Mouse (Mus musculus): ENCODE data around the gene Rdh1.
"Not testable (repeated sequence)": the region's sequence is repeated elsewhere in the genome, so short reads cannot be mapped to it uniquely, and the experiment has no call there.

Rdh1 gene

DNA sequence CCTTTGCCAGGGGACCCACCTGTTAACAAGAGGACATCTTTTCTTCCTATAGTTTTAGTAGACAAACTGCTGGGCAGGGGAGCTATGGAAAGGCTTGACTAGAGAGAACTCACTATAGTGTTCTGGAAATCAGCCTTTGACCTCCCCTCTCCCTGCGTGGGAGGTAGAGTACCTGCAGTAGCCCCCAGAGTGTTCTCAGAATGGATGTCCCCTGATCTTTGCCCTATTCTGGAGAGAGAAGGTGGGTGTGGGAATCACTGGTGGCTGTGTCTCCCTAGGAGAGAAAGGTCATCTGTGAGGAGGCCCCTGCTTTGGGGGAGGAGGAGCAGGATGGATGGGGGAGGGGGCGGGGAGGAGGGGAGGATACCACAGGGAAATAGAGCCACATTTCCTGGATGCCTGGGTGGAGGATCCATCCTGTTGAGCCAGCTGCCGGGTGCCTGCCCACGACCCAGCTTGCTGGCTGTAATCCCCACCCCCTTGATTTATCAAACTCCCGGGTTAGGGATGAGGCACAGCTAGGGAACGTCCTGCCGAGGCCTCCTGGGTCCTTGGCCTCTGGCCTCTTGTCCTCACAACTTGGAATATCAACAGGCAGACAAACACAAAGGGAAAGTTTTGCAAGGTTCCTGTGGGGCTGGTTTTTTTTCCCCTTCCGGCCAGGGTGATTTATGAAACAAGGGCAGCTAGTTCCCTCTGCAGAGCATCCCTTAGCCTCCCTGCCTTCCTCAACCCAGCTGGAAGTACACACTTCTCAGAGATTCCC lies 10.5 kb upstream of the Rdh1 start:
- DNase-seq (ENCODE audit: low read depth, low spot score) = no peak

DNA sequence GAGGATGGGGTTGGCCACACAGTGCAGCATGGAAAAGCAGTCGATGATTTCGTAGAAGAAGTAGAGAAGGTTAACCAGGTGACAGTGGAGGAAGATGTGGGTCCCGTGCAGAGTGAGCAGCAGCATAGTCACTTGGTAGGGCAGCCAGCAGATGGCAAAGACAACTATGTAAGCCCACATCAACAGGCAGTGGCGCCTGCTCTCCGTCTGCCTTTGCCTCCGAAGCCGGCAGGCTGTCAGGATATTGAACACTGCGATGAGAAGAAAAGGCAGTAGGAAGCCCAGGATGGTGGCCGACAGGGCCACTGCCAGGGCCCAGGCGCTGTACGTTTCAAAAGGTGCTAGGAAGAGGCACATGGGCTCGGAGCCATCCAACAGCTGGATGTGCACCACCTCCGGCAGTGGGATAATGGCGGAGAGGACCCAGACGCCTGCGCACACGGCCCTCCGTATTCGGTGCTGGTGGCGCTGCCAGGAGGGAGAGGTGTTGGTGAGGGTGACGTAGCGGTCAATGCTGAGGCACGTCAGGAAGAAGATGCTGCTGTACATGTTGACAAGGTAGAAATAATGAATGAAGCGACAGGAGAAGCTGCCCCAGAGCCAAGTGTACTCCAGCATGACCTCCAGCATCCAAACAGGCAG lies 9.3 kb upstream of the Rdh1 start:
- DNase-seq (ENCODE audit: low read depth, low spot score) = peak; percentile 45

DNA sequence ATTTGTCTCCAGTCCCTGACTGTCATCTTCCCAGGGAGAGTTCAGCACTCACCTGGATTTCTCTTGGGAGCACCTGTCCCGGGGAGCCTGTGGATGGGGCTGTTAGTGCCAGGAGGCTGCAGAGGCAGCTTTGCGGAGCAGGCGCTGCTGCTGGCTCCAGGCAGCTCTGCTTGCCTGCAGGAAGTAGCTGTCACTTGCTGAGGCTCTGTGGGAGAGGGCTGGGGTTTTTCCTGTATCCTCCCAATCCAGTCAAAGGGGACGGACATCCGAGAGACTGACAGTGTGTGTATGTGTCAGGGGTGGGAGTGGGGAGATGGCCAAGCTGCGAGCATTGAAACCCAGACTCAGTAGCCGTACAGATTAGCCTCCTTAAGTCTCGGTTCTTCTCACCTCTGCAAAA lies 8.0 kb upstream of the Rdh1 start, which contains the start of gene Gpr182:
TSS of gene Gpr182 (minus strand) at position 185 of the 400 bp plus-strand sequence.
- DNase-seq (ENCODE audit: low read depth, low spot score) = no peak

DNA sequence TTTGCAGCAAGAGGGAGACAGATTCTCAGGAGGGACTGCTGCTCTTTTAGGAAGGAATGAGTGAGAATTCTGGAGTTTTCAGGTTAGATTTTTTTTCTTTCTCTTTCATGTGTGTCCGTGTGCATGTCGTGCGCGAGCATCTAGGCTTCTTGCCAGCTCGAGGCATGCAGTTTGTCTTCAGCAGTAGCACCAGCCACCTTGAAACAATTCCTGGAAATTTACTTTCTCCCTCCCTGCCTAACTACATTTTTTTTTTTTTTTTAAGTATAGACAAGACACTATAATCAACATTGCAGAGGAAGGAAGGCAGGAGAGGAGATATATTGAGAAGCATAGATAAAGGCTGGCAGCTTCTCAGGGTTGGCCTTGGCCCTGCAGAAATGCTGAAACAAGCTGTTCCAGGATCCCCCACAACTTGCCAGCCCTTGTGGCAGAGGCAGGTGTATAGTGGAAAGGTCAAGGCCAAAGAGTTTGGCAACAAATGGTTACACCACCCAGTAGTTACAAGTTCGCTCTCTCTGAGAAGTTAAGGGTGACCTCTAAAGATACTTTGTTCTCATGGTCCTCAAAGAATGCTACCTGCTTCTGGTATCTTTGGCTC lies 4.9 kb upstream of the Rdh1 start:
- no peak for DNase-seq (ENCODE audit: low read depth, low spot score)

DNA sequence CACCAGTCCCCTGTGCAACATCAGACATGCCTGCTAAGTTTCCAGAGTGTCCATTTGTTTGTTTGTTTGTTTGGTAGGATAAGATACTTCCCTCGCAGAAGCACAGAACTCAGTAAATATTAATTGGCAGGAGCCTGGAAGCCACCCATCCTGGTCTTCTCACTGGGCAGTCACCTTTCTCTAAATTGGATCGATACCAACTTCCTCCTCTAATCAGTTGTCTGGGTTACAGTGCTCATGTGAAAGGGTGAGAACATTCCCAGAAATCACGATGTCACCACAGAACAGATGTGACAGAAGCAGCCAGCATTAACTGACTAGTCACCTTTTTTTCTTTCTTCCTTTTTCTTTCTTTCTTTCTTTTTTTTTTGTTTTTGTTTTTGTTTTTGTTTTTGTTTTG lies 4.3 kb upstream of the Rdh1 start:
- no peak for DNase-seq (ENCODE audit: low read depth, low spot score)

DNA sequence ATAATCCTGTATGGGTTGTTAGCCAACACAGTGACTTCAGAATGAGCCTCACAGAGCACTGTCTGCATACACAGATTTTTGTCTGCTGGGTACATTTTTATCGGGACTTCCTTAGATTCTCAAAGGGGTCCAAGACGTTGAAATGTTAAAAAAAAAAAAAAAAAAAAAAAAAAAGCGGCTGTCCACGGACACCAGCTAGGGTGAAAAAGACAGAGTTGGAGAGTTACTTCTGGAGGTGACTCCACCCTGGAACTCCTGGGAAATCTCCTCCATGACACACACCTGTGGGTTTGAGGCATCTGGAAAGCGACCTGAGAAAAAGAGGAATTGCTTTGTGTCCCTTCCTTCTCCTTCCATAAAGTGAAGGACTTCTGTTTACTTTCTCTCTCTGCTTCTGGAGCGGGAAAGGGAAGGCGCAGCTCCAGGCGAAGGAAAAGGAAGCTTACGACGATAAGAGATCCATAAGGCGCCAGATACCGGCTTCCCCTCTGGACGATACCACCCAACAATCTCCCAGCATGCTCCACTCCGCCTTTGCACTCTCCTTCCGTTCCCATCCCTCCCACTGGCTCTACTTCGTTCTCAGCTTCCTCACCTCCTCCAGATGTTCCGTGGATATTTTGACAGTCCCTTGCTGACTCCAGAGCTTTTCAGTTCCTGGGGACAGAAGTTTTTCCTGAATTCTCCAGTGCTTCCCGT lies 3.6 kb upstream of the Rdh1 start:
- DNase-seq (ENCODE audit: low read depth, low spot score) = peak; percentile 43

DNA sequence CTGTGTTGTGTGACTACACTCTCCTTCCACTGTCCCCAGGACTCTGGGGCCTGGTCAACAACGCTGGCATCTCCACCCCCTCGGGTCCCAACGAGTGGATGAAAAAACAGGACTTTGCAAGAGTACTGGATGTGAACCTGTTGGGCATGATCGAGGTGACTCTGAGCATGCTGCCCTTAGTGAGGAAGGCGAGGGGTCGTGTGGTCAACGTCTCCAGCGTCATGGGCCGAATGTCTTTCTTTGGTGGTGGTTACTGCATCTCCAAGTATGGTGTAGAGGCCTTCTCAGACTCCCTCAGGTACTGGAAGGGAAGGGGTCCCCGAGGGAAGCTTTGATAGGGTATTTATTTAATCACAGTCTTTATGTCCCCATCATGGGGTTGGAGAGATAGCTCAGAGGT lies 3.4 kb downstream of the Rdh1 start:
- not testable (repeated sequence) for DNase-seq (ENCODE audit: low read depth, low spot score)

DNA sequence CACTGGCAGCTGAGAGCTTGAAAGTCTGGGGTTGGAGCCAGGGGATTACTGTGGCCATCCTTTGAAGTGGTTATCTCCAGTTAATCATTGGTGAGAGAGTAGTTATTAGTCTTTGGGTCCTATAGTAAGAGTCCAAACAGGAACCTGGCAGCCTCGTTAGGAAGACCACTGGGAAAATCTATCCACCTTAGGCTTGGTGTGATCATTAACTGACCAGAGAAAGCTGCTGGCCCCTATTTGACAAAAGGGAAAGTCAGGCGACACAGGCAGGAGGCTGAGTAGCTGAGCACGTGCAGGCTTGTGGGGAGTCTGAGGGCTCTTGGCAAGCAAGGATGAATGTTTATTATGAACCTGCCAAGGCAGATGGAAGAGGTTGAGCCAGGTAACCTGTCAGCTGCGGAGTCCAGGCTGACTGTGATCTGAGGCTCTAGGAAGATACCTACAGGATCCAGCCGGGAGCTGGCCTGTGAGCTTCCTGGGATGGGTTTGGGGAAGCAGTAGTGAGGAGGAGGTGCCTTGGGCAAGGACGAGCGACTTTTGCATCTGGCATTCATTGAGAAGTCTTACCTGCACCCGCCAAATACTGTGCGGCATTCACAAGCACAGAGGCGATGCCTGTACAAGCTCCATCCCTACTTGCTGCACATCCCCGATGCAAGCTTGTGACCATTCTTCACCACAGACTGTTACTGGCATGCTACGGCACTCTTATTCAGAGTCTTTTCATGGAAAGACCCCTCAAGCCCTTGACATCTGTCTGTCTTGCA lies 4.6 kb downstream of the Rdh1 start:
- peak; percentile 67 for DNase-seq (ENCODE audit: low read depth, low spot score)

DNA sequence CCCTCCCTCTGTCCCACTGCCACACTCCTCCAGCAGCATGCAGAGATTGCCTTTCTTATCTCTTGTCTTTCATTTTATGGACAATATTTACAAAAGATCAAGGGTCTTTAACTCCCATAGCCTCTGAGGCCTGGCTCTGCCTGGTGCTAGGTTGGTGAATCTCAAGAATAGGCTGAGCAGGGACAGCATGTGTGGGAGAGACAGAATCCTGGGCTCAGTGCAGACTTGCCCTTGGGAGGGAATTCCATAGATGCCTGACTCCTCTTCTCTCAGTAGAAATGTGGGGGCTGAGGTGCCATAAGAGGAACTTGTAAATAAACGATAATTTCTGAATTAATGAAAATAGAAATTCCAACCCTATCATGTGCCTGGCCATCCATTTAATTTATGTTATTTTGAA lies 7.0 kb downstream of the Rdh1 start:
- DNase-seq (ENCODE audit: low read depth, low spot score) = no peak

DNA sequence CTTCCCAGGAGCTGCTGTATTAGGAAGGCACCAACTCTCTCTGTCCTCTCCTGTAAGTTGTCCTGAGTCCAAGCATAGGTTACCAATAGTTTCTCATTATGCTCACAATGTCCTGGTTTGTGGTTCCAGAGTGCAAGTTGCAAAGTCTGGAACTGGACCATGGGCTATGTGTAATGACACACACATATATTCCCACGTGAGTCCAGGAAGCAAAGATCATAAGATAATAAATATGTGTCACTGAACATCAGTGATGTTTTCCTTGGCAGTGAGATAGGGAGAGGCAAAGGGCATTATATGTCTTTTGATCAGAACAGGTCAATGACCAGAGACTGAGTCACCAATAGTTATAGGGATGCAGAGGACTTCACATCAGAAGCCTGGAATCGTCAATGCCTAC lies 16.5 kb downstream of the Rdh1 start, which contains the start of gene Rdh9:
TSS of gene Rdh9 (plus strand) at position 376 of the 400 bp plus-strand sequence.
- DNase-seq (ENCODE audit: low read depth, low spot score) = no peak

DNA sequence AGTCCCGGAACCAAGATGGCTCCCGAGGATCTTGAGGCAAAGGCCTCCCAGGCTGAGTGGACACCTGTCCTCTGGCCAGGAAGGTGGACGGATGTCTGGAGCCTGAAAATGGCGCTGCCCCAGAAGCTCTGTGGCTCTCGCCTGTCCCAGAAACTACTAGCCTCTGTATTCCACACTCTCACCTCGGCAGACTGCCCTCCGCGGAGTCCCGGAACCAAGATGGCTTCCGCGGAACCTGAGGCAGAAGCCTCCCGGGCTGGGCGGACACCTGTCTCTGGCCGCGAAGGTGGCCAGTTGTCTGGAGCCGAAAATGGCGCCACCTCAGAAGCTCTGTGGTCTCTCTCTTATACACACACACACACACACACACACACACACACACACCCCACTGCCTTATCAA lies 22.8 kb downstream of the Rdh1 start:
- DNase-seq (ENCODE audit: low read depth, low spot score) = not testable (repeated sequence)

DNA sequence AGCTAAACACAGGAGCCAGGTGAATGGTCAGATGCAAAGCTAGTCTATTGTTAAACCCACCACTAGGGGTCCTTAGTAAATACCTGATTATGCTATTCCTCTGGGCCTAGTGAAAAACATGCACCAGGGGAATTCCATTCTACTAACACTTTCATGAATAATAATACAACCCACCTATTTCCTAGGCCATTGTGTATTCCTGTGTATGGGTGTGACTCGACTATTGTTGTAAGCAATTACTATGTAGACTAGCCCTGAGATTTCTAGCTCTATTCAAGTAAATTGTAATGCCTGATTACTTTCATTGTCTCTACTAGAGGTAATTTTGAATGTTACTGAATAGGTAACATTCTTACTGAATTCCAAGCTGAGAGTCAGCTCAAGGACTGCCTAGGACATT lies 25.9 kb downstream of the Rdh1 start:
- not testable (repeated sequence) for DNase-seq (ENCODE audit: low read depth, low spot score)

DNA sequence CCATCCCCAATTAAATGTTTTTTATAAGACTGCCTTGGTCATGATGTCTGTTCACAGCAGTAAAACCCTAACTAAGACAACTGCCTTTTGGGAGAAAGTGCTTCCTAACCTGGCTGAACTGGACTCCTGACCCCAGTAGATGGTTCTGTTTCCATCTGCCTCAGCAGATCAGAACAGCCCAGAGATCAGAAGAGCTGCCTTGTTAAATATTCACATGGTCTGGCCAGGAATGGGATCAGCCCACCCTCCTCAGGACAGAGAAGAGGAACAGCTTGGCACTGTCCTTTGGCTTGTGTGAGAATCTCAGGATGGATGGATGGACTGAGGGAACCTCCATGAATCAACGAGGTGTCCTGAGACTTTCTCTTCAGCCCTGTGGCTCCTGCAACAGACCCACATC lies 39.8 kb downstream of the Rdh1 start:
- no peak for DNase-seq (ENCODE audit: low read depth, low spot score)

DNA sequence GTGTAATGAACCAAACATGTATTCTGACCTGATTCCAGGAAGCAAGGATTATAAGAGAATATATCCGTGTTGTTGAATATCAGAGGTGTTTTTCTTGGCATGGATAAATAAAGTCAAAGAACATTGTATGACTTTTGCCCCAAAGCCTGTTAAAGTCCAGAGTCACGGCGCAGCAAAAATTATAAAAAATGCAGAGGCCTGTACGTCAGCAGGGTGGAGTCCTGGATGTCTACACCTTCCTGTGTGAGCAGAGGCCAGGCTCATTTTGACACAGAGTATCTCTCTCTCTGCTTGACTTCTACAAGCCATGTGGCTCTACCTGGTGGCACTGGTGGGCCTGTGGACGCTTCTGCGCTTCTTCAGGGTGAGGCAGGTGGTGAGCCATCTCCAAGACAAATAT lies 41.4 kb downstream of the Rdh1 start, which contains the start of gene Rdh16:
TSS of gene Rdh16 (plus strand) at position 262 of the 400 bp plus-strand sequence.
- DNase-seq (ENCODE audit: low read depth, low spot score) = no peak

DNA sequence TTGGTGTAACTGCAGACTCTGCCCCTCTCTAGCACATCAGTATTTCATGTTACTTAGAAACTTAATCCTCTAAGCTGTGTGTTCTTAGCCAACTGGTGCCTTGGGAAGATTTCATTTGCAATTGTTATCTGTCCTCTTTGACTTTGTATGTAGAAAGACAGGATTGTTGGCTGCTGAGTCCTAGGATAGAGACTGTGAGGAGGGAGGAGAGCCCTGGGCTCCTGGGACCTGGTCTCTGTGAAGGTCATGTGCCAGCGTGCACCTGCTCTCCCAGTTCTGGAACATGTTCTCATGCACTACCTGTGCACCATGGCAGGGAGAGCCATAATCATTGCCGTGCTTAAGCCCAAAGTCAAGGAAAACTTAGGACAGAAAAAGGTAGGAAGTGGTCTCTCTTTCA lies 42.1 kb downstream of the Rdh1 start:
- DNase-seq (ENCODE audit: low read depth, low spot score) = no peak

DNA sequence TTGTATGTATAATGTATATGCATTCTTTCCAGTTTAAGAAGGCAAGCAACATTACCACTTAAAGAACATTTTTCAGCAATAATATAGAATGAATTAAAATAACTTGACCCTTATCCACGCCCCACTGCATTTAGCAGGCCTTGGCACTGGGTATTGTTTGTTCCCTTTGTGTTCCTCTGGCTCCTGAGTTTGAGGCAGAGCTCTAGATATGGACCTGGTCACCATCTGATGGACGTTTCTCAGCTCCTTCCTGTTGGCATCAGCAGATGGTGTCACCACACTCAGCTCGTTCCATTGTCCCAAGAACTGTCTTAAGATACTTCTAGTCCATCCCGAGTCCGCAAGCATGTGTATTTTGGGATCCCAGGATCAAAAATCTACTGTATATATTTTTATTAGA lies 42.7 kb downstream of the Rdh1 start:
- no peak for DNase-seq (ENCODE audit: low read depth, low spot score)

DNA sequence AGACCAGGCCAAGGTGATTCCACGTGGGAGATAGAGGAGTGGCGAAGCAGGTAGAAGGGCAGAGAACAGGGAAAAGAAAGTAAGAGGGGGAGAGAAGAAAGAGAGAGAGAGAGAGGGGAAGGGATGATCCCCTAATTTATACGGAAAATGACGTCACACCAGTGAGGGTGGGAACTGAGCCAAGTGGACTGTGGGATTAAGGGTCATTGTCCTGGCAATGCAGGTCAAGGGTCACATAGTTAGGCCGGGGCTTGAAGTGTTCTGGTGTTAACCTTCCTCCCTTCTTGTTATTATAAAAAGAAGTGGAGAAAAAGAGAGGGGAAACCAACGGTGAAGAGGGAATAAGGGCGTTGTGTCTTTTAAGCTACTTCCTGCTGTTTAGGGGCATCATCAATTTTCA lies 44.9 kb downstream of the Rdh1 start:
- no peak for DNase-seq (ENCODE audit: low read depth, low spot score)

DNA sequence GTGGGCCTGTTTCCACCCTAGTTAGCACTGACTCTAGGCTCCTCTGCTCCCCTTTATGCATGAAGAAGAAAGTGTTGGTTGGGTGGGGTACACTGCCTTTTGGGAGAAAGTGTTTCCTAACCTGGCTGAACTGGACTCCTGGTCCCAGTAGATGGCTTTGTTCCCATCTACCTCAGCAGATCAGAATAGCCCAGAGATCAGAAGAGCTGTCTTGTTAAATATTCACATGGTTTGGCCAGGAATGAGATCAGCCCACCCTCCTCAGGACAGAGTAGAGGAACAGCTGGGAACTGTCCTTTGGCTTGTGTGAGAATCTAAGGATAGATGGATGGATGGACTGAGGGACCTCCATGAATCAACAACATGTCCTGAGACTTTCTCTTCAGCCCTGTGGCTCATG lies 56.4 kb downstream of the Rdh1 start:
- no peak for DNase-seq (ENCODE audit: low read depth, low spot score)

DNA sequence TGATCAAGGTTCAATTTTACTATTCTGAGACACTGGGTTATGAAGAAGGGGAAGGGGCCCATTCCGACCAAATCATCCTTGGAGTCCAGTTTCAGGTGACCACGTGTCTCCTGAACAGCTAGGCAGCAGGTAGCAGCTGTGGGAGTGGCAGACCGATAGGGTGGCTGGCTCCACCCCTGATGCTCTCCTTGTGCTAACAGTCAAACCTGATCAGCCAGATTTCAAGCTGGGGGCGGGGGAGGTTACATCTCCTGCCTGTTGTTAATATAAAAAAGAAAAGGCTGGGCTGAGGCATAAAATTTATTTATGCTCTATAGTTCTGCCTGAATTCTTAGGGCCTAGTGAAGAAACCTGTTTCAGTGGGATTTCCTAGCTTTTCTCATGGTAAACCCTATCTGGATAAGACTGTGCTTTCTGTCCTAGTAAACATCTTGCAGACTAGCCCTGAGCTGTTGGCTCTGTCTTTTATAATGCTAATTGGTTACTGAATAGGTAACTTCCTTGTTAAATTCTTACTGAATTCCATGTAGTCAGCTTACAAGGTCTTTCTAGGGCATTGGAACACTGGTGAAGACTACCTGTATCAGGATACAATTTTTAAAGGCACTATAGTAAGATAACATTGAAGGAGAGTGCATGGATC lies 57.9 kb downstream of the Rdh1 start:
- DNase-seq (ENCODE audit: low read depth, low spot score) = not testable (repeated sequence)
